Mouse (Mus musculus) frontal cortex, postnatal 36 days (tissue): Measurements from ENCODE around the gene Sbno1.

Experiments used
- DNase-seq, 2 experiments: peaks; one replicate each; pipeline ENCODE4 v3.0.0; 2022; ENCODE audit warnings: low spot score in 2 of 2

The Sbno1 gene

DNA sequence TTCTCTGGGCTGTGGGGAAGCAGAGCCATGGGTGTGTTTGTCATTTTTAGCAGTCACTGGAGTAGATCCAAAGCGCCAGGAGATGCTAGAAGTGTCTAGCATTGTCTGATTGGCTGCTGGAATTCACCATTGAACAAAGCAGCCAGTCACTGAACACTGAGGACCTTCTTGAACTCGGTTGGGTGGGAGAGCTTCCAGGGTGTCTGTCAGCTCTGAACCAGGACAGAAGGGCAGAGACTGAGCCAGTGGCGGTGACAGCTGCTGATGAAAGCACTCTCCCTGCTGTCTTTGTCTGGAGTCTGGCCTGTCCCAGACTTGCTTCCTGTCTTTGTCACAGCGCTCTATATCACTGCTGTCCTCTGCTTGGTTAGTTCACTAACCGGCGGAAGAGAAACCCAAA, 91.4 kb downstream of the Sbno1 start:
- peak; percentile 39 to 59 for DNase-seq

DNA sequence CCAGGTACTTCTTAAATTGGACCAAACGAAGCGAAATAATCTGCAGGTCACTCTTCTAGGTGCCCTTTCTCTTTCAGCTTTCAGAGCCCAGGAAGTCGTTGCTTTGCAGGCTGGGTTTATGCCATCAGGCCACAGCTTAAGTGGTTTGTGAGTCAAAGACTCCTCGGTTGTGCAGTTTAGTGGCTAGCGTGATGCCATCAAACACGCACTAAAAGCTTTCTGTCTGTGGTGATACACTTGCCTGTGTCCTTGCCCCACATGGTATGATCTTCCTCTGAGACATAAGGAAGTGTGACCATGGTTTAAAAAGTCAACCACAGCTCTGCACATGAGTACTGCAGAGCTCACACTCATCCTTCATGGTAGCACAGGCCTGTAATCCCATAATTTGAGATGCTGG, 95.7 kb downstream of the Sbno1 start:
- no peak for DNase-seq

DNA sequence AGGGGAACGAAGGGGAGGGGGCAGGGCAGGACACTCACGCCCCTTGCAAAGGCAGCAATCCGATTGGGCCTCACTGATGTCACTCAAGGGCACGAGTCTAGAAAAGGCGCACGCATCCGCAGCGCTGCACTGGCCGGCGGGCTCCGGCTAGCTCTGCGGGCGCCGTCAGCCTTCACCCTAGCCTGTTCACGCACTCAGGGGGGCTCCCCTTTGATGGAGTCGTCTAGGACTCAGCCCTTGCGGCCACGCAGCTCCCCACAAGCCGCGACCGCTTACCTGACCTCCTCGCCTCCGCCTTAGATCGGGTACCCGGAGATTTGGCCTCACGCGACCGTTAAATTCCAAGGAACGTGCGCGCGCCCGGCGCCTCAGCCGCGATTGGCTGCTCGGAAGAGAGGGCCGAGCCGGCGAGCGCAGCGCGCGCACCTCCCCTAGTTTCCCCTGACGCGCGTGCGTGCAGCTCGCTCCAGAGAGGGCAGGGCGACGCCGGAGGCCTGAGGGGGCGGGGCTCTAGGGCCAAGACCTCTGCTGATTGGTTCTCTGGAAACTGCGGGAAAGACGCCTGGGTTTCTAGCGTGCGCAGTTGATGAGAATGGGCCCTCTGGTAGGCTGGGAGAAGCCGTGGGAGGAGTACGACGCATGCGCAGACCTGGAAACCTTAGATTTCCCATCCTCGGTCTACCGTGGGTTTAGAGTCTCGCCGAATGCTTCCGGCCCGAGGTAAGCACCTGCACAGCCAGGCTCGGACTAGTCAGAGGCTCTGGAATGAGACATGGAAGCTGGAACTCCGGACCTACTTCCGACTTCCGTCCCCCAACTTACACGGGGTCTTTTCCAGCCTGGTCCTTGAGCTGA, 98.1 kb downstream of the Sbno1 start, which contains the start of the genes Mphosph9 and 2810006K23Rik:
Gene Mphosph9, minus strand, starts transcription at position 463 of the 855 bp plus-strand sequence.
Gene 2810006K23Rik, plus strand, starts transcription at position 580 of the 855 bp plus-strand sequence.
- DNase-seq = peak; percentile 99 to 100

DNA sequence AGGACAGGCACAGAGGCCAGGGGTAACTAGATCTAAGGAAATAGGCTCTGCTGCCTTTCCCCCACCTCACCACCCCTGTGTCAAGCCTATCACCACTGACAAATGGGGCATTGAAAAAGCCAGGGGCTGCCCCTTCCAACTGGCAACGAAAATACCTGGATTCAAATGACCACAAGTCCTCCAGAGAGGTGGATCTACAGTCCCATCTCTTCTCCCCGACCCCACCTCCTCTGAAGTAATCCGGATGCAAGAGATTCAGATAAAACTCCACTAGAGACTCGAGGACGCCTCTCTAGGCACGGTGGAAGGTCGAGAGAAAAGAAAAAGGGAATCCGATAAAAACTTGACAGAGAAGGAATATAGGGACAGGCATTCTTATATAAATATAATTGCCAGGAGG, 99.0 kb downstream of the Sbno1 start:
- DNase-seq = no peak
